Mouse (Mus musculus): ENCODE results near the gene Gas2l1. TPM values are rescaled to one million over a fixed set of nuclear protein-coding genes. Genes with fewer than 3 reads are reported as not detected.

The Gas2l1 gene
- polyA plus RNA-seq, 1 experiment from 2014 or later = 32.9 TPM

GRCm38 (mm10) chr11:5040585-5040984 is 24.5 kb downstream of the Gas2l1 start:
- H3K4me3 ChIP-seq (ENCODE audit: low read depth, low read length) = no peak overlapping the region
- 96% methylated on average over 5 of the region's 5 CpGs for WGBS
- no peaks in the 10 kb centered on the region for H3K9me3 ChIP-seq (ENCODE audit: control insufficient read depth, low read length)
- ATAC-seq (ENCODE audit: insufficient read depth, low FRiP score, low TSS enrichment) = no peak
- no peaks in the 10 kb centered on the region for H3K4me1 ChIP-seq (ENCODE audit: control insufficient read depth, insufficient read depth, low read length)
- peaks cover 5% of the 10 kb centered on the region for H3K36me3 ChIP-seq (ENCODE audit: control insufficient read depth, insufficient read depth, low read length)
- no peak overlapping the region for H3K27ac ChIP-seq (ENCODE audit: low read depth, low read length)
- DNase-seq (ENCODE audit: low spot score) = no peak
- H3K9ac ChIP-seq (ENCODE audit: low read length) = no peak overlapping the region
- H3K4me2 ChIP-seq (ENCODE audit: low read depth) = no peak overlapping the region
- no peaks in the 10 kb centered on the region for H3K27me3 ChIP-seq (ENCODE audit: control insufficient read depth, insufficient read depth, low read length)

- H3K27me3 ChIP-seq (ENCODE audit: control insufficient read depth, insufficient read depth, low read length) = no peaks in the 10 kb centered on the region
- H3K27ac ChIP-seq (ENCODE audit: low read depth, low read length) = no peak overlapping the region
- DNase-seq (ENCODE audit: low spot score) = no peak
- H3K4me2 ChIP-seq (ENCODE audit: low read depth) = no peak overlapping the region
- no peak for ATAC-seq (ENCODE audit: insufficient read depth, low FRiP score, low TSS enrichment)
- no peak overlapping the region for H3K9ac ChIP-seq (ENCODE audit: low read length)
- no peak overlapping the region for H3K4me3 ChIP-seq (ENCODE audit: low read depth, low read length)
- no peaks in the 10 kb centered on the region for H3K4me1 ChIP-seq (ENCODE audit: control insufficient read depth, insufficient read depth, low read length)
- H3K36me3 ChIP-seq (ENCODE audit: control insufficient read depth, insufficient read depth, low read length) = peaks cover 16% of the 10 kb centered on the region
- H3K9me3 ChIP-seq (ENCODE audit: control insufficient read depth, low read length) = no peaks in the 10 kb centered on the region
- WGBS = 92% methylated on average over 8 of the region's 8 CpGs
These were observed 27.8 kb downstream of the Gas2l1 start for GRCm38 (mm10) chr11:5037146-5037854.

GRCm38 (mm10) chr11:5035421-5035820 is 29.7 kb downstream of the Gas2l1 start:
- H3K27ac ChIP-seq (ENCODE audit: low read depth, low read length) = no peak overlapping the region
- no peak overlapping the region for H3K9ac ChIP-seq (ENCODE audit: low read length)
- DNase-seq (ENCODE audit: low spot score) (no peak), ATAC-seq (ENCODE audit: insufficient read depth, low FRiP score, low TSS enrichment) (no peak)
- H3K4me3 ChIP-seq (ENCODE audit: low read depth, low read length) = no peak overlapping the region
- H3K9me3 ChIP-seq (ENCODE audit: control insufficient read depth, low read length) = no peaks in the 10 kb centered on the region
- H3K4me2 ChIP-seq (ENCODE audit: low read depth) = no peak overlapping the region
- no peaks in the 10 kb centered on the region for H3K27me3 ChIP-seq (ENCODE audit: control insufficient read depth, insufficient read depth, low read length)
- H3K4me1 ChIP-seq (ENCODE audit: control insufficient read depth, insufficient read depth, low read length) = no peaks in the 10 kb centered on the region
- WGBS = 95% methylated on average over 4 of the region's 4 CpGs
- H3K36me3 ChIP-seq (ENCODE audit: control insufficient read depth, insufficient read depth, low read length) = peaks cover 16% of the 10 kb centered on the region

- no peak overlapping the region for H3K4me2 ChIP-seq (ENCODE audit: low read depth)
- no peak for DNase-seq (ENCODE audit: low spot score)
- H3K4me3 ChIP-seq (ENCODE audit: low read depth, low read length) = no peak overlapping the region
- H3K27me3 ChIP-seq (ENCODE audit: control insufficient read depth, insufficient read depth, low read length) = no peaks in the 10 kb centered on the region
- no peak for ATAC-seq (ENCODE audit: insufficient read depth, low FRiP score, low TSS enrichment)
- H3K9me3 ChIP-seq (ENCODE audit: control insufficient read depth, low read length) = no peaks in the 10 kb centered on the region
- no peaks in the 10 kb centered on the region for H3K4me1 ChIP-seq (ENCODE audit: control insufficient read depth, insufficient read depth, low read length)
- no peak overlapping the region for H3K9ac ChIP-seq (ENCODE audit: low read length)
- H3K36me3 ChIP-seq (ENCODE audit: control insufficient read depth, insufficient read depth, low read length) = peaks cover 16% of the 10 kb centered on the region
- no peak overlapping the region for H3K27ac ChIP-seq (ENCODE audit: low read depth, low read length)
- 93% methylated on average over 3 of the region's 3 CpGs for WGBS
These were observed 32.0 kb downstream of the Gas2l1 start for GRCm38 (mm10) chr11:5033136-5033535.

- Histone ChIP-seq H3K4me2 (ENCODE audit: low read depth) (no peak overlapping the region), H3K4me1 (ENCODE audit: control insufficient read depth, insufficient read depth, low read length) (no peaks in the 10 kb centered on the region), H3K4me3 (ENCODE audit: low read depth, low read length) (no peak overlapping the region), H3K27me3 (ENCODE audit: control insufficient read depth, insufficient read depth, low read length) (no peaks in the 10 kb centered on the region), H3K9ac (ENCODE audit: low read length) (no peak overlapping the region), H3K27ac (ENCODE audit: low read depth, low read length) (no peak overlapping the region), H3K36me3 (ENCODE audit: control insufficient read depth, insufficient read depth, low read length) (peaks cover 16% of the 10 kb centered on the region), H3K9me3 (ENCODE audit: control insufficient read depth, low read length) (no peaks in the 10 kb centered on the region)
- 94% methylated on average over 10 of the region's 10 CpGs for whole genome bisulfite sequencing
- DNase-seq (ENCODE audit: low spot score) (no peak), ATAC-seq (ENCODE audit: insufficient read depth, low FRiP score, low TSS enrichment) (no peak)
These were observed 32.4 kb downstream of the Gas2l1 start for GRCm38 (mm10) chr11:5032706-5033105.

- 83% methylated on average over 7 of the region's 7 CpGs for WGBS
- Histone ChIP-seq H3K36me3 (ENCODE audit: control insufficient read depth, insufficient read depth, low read length) (peaks cover 8% of the 10 kb centered on the region), H3K9me3 (ENCODE audit: control insufficient read depth, low read length) (no peaks in the 10 kb centered on the region), H3K4me2 (ENCODE audit: low read depth) (no peak overlapping the region), H3K4me3 (ENCODE audit: low read depth, low read length) (no peak overlapping the region), H3K4me1 (ENCODE audit: control insufficient read depth, insufficient read depth, low read length) (no peaks in the 10 kb centered on the region), H3K27ac (ENCODE audit: low read depth, low read length) (no peak overlapping the region), H3K27me3 (ENCODE audit: control insufficient read depth, insufficient read depth, low read length) (no peaks in the 10 kb centered on the region), H3K9ac (ENCODE audit: low read length) (no peak overlapping the region)
- ATAC-seq (ENCODE audit: insufficient read depth, low FRiP score, low TSS enrichment) = no peak
- no peak for DNase-seq (ENCODE audit: low spot score)
These were observed 36.9 kb downstream of the Gas2l1 start for GRCm38 (mm10) chr11:5028228-5028627.

- Histone ChIP-seq H3K9ac (ENCODE audit: low read length) (no peak overlapping the region), H3K27me3 (ENCODE audit: control insufficient read depth, insufficient read depth, low read length) (no peaks in the 10 kb centered on the region), H3K9me3 (ENCODE audit: control insufficient read depth, low read length) (no peaks in the 10 kb centered on the region), H3K27ac (ENCODE audit: low read depth, low read length) (no peak overlapping the region), H3K4me1 (ENCODE audit: control insufficient read depth, insufficient read depth, low read length) (no peaks in the 10 kb centered on the region), H3K4me2 (ENCODE audit: low read depth) (no peak overlapping the region), H3K36me3 (ENCODE audit: control insufficient read depth, insufficient read depth, low read length) (peaks cover 10% of the 10 kb centered on the region), H3K4me3 (ENCODE audit: low read depth, low read length) (no peak overlapping the region)
- 100% methylated on average over 1 of the region's 1 CpGs for WGBS
- DNase-seq (ENCODE audit: low spot score) (no peak), ATAC-seq (ENCODE audit: insufficient read depth, low FRiP score, low TSS enrichment) (no peak)
These were observed 40.0 kb downstream of the Gas2l1 start for GRCm38 (mm10) chr11:5025108-5025507.

- no peak for DNase-seq (ENCODE audit: low spot score)
- Histone ChIP-seq H3K27me3 (ENCODE audit: control insufficient read depth, insufficient read depth, low read length) (no peaks in the 10 kb centered on the region), H3K36me3 (ENCODE audit: control insufficient read depth, insufficient read depth, low read length) (peaks cover 21% of the 10 kb centered on the region), H3K9ac (ENCODE audit: low read length) (no peak overlapping the region), H3K4me2 (ENCODE audit: low read depth) (no peak overlapping the region), H3K27ac (ENCODE audit: low read depth, low read length) (no peak overlapping the region), H3K9me3 (ENCODE audit: control insufficient read depth, low read length) (no peaks in the 10 kb centered on the region), H3K4me3 (ENCODE audit: low read depth, low read length) (no peak overlapping the region), H3K4me1 (ENCODE audit: control insufficient read depth, insufficient read depth, low read length) (no peaks in the 10 kb centered on the region)
- 75% methylated on average over 6 of the region's 6 CpGs for WGBS
- ATAC-seq (ENCODE audit: insufficient read depth, low FRiP score, low TSS enrichment) = no peak
These were observed 47.6 kb downstream of the Gas2l1 start for GRCm38 (mm10) chr11:5017506-5017905.

DNA sequence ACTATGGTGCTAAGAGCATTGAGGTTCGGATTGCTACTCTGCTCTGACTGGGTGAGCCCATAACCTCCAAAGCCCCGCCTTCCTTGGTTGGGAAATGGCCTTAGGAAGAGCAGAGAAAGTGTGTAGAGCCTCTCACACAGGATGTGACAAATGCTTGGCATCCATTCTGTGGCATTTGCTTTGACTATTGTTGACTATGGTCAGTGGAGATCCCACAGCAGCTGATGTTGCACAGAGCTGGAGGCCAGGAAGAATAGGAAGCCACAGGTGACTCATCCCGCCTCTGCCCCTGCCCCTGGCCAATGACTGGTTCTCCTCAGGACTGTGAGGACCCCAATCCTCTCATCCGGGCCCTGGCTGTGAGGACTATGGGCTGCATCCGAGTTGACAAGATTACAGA is 48.8 kb downstream of the Gas2l1 start:
- no peak overlapping the region for H3K9ac ChIP-seq (ENCODE audit: low read length)
- DNase-seq (ENCODE audit: low spot score) = no peak
- no peak overlapping the region for H3K4me2 ChIP-seq (ENCODE audit: low read depth)
- no peak for ATAC-seq (ENCODE audit: insufficient read depth, low FRiP score, low TSS enrichment)
- no peak overlapping the region for H3K27ac ChIP-seq (ENCODE audit: low read depth, low read length)
- no peaks in the 10 kb centered on the region for H3K4me1 ChIP-seq (ENCODE audit: control insufficient read depth, insufficient read depth, low read length)
- H3K36me3 ChIP-seq (ENCODE audit: control insufficient read depth, insufficient read depth, low read length) = peaks cover 21% of the 10 kb centered on the region
- no peaks in the 10 kb centered on the region for H3K27me3 ChIP-seq (ENCODE audit: control insufficient read depth, insufficient read depth, low read length)
- 93% methylated on average over 5 of the region's 5 CpGs for WGBS
- no peaks in the 10 kb centered on the region for H3K9me3 ChIP-seq (ENCODE audit: control insufficient read depth, low read length)
- H3K4me3 ChIP-seq (ENCODE audit: low read depth, low read length) = no peak overlapping the region
